Mouse (Mus musculus) embryonic facial prominence, embryonic 11.5 days (tissue): Measurements from ENCODE around the gene Garnl3. TPM values are rescaled to one million over a fixed set of nuclear protein-coding genes. Genes with fewer than 3 reads are reported as not detected.
A peak's percentile ranks its signal among the peaks of the same experiment; 100 is the strongest.

ENCODE experiments used
- ATAC-seq: fragments of 200-750 bp; cut with Nextera tagmentation; replicated peaks from 2 replicates; pipeline ENCODE4 v1.8.0; 2017; ENCODE audit warnings: low read depth; ENCODE audit not compliant: insufficient number of reproducible peaks, low FRiP score, low TSS enrichment
- DNase-seq: peaks from one replicate; pipeline ENCODE4 v3.0.0-alpha.2; 2015; ENCODE audit warnings: low spot score
- H3K27ac ChIP-seq: fragments of 300-500 bp; sonication (generic); replicated peaks from 2 replicates; pipeline ENCODE4 v1.5.1; 2014; ENCODE audit warnings: mild to moderate bottlenecking, low read depth, low read length, control low read depth
- H3K27me3 ChIP-seq: fragments of 300-500 bp; sonication (generic); 2 replicates; pipeline ENCODE4 v1.6.1; 2014; ENCODE audit warnings: mild to moderate bottlenecking, low read length, moderate library complexity, mixed read lengths; ENCODE audit not compliant: control insufficient read depth, insufficient read depth
- H3K36me3 ChIP-seq: fragments of 300-500 bp; sonication (generic); replicated peaks from 2 replicates; pipeline ENCODE4 v1.6.1; 2014; ENCODE audit warnings: low read depth, mild to moderate bottlenecking, low read length, moderate library complexity, mixed read lengths; ENCODE audit not compliant: control insufficient read depth, insufficient read depth
- H3K4me1 ChIP-seq: fragments of 300-500 bp; sonication (generic); 2 replicates; pipeline ENCODE4 v1.6.1; 2014; ENCODE audit warnings: low read length, mixed read lengths; ENCODE audit not compliant: control insufficient read depth, insufficient read depth
- H3K4me2 ChIP-seq: fragments of 300-500 bp; sonication (generic); 2 replicates; pipeline ENCODE4 v1.6.1; 2014; ENCODE audit warnings: low read depth, mild to moderate bottlenecking, control low read depth, low read length, moderate library complexity
- H3K4me3 ChIP-seq: fragments of 300-500 bp; sonication (generic); 2 replicates; pipeline ENCODE4 v1.5.1; 2014; ENCODE audit warnings: low read depth, low read length, control low read depth
- H3K9ac ChIP-seq: fragments of 300-500 bp; sonication (generic); replicated peaks from 2 replicates; pipeline ENCODE4 v1.6.1; 2014; ENCODE audit warnings: mild to moderate bottlenecking, control low read depth, low read length
- H3K9me3 ChIP-seq: fragments of 300-500 bp; sonication (generic); replicated peaks from 2 replicates; pipeline ENCODE4 v1.6.1; 2016; ENCODE audit warnings: mild to moderate bottlenecking, low read length, inconsistent platforms, mixed read lengths; ENCODE audit not compliant: control insufficient read depth
- WGBS: fragments of 180-500 bp; shearing (Covaris S2); extraction: QIAGEN DNeasy Blood & Tissue Kit; methylation state at CpG from one replicate; pipeline ENCODE4 v1.1.7; 2014; 5-methylcytosine and 5-hydroxymethylcytosine counted together
- polyA plus RNA-seq: library from polyadenylated mRNA; unstranded; fragments of >200 nt; fragmentation: Nextera tagmentation; extraction: Ambion mirVana; gene quantifications from 2 replicates; pipeline ENCODE4 v1.2.1, GENCODE M21; 2014

The Garnl3 gene
- polyA plus RNA-seq, 1 experiment from 2014 or later: 9.0 TPM

- peaks cover 7% of the 10 kb centered on the region for H3K4me1 ChIP-seq
- H3K4me3 ChIP-seq: 0 out of 2 replicates have a peak overlapping the region, but pooled peaks have one; percentile 92
These were observed 167.5 kb downstream of the Garnl3 start for GRCm38 (mm10) chr2:32963981-32964380.

DNA sequence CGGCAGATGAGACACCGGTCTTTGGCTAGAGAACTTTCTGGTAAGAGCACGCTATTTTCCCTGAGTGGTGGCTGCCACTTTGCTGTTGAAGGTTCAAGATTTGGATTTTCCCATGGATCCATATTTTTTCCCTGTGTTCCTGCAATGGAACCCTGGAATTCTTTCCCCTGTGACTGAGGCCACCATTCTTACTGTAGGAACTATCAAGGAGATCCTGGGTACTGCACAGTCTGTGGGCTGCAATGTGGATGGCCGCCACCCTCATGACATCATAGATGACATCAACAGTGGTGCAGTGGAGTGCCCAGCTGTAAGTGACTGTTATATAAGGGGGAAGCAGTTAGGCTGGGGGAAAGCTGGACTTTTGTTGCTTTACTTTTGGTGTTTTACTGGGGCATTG is 167.9 kb downstream of the Garnl3 start:
- Histone ChIP-seq H3K4me2 (peak overlapping the region; percentile 87), H3K4me3 (peak overlapping the region; percentile 92), H3K27ac (no peak overlapping the region), H3K9me3 (no peaks in the 10 kb centered on the region), H3K9ac (peak overlapping the region; percentile 97; the same call in 1 of the 2 replicates), H3K27me3 (no peaks in the 10 kb centered on the region), H3K4me1 (peaks cover 7% of the 10 kb centered on the region), H3K36me3 (peaks cover 10% of the 10 kb centered on the region)
- 76% methylated on average over 4 of the region's 4 CpGs for whole genome bisulfite sequencing
- DNase-seq: no peak
- ATAC-seq: no peak

More at GRCm38 (mm10) chr2:32963981-32964380, 167.5 kb downstream of the Garnl3 start:
- no peaks in the 10 kb centered on the region for H3K9me3 ChIP-seq
- H3K27ac ChIP-seq: no peak overlapping the region
- no peaks in the 10 kb centered on the region for H3K27me3 ChIP-seq
- H3K36me3 ChIP-seq: peaks cover 10% of the 10 kb centered on the region
- no peak for DNase-seq
- H3K9ac ChIP-seq: no peak overlapping the region
- no peak overlapping the region; the same call in 1 of the 2 replicates for H3K4me2 ChIP-seq
- no peak for ATAC-seq
- WGBS: 76% methylated on average over 1 of the region's 1 CpGs

DNA sequence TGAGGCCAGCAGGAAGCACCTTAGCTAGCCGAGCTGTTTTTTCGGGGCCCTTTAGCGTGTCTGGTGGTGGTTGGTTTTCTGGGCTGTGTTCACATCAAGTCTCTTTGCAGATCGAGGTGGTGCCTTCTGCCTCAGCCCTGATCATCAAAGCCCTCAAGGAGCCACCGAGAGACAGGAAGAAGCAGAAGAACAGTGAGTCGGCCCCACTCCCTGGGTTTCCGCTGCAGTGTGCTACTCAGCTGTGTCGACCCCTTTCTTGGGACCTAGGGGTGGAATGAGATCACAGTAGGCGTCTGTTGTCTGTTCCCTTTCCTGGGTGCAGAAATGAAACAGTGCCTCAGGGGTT is 168.6 kb downstream of the Garnl3 start:
- no peak for ATAC-seq
- Histone ChIP-seq H3K27me3 (no peaks in the 10 kb centered on the region), H3K9ac (peak overlapping the region; percentile 97), H3K9me3 (no peaks in the 10 kb centered on the region), H3K4me1 (peaks cover 7% of the 10 kb centered on the region), H3K27ac (0 out of 2 replicates have a peak overlapping the region, but pooled peaks have one; percentile 80), H3K4me2 (peak overlapping the region; percentile 87), H3K4me3 (peak overlapping the region; percentile 92), H3K36me3 (peaks cover 10% of the 10 kb centered on the region)
- WGBS: 8% methylated on average over 9 of the region's 9 CpGs
- DNase-seq: no peak

DNA sequence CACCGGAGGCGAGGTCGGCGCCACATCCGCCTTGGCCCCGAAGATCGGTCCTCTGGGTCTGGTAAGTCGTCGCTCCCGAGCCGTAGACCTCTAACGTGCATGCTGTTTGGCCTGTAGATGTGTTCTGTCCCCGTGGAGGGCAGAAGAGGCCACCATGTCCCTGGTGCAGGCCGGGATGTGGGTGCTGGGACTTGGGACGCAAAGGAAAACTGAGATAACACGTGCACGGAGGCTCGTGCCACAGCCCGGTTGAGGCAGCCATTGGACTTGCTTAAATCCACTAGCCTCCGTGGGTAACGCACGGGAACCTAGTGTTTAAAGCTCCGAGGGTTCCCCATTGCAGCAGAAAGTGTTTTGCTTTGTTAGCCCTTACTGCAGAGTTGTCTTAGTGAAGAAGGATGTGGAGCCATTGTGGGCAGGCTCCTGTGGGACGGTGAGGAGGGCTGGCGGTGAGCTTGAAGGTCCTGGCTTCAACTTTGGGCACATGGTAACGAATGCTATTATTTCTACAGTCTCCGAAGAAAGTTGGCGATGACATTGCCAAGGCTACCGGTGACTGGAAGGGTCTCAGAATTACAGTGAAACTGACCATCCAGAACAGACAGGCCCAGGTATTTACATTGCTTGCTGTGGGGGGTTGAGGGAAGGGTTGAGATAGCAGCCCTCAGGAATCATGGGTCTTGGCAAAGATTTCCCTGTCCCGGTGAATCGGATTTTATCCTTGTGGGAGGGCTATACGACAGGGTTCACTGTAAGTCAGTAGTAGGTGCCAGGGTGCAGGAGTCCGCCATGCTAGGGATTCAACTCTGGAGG is 169.2 kb downstream of the Garnl3 start:
- H3K4me3 ChIP-seq: peak overlapping the region; percentile 92
- ATAC-seq: no peak
- H3K27ac ChIP-seq: peak overlapping the region; percentile 80
- peaks cover 10% of the 10 kb centered on the region for H3K36me3 ChIP-seq
- WGBS: under 1% methylated on average over 33 of the region's 33 CpGs
- peak; percentile 32 for DNase-seq
- no peaks in the 10 kb centered on the region for H3K27me3 ChIP-seq
- H3K9ac ChIP-seq: peak overlapping the region; percentile 97
- H3K4me1 ChIP-seq: peaks cover 4% of the 10 kb centered on the region; the same call in 1 of the 2 replicates
- H3K9me3 ChIP-seq: no peaks in the 10 kb centered on the region
- peak overlapping the region; percentile 87 for H3K4me2 ChIP-seq

DNA sequence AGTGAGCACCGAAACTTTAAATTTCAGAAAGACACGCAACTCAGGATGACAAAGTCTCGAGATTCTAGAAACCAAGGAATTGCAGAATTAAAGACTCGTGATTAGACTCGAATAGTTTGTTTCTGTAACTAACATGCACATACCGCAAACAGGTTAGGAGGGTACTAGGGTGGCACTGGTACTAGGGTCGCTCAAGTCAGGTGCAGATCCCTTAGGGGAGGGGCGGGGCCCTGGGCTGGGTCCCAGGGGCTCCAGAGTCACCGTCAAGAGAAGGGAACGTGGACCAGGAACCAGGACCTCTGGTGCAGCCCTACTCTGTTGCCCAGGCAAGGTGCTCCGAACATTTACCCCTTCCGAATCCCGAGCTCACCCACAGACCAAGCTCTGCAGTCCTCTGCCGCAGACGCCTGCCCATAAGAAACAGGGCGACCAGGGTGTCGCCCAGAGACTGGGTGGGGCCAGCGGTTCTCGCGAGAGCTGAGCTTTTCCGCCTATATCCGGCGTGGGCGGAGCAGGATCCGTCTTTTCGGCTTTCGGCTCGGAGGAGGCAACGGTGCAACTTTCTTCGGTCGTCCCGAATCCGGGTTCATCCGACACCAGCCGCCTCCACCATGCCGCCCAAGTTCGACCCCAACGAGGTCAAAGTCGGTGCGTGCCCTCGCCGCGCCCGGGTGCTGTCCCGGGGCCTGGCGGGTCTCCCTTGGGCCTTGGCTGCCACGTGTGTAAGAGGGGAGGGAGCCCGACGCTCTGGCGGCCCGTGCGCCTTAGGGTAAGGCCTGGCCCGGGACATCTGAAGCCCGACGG is 170.1 kb downstream of the Garnl3 start, which contains the start of the genes Rpl12 and Lrsam1:
Rpl12 (plus strand) TSS at position 368 of the 804 bp plus-strand sequence.
Lrsam1 (minus strand) TSS at position 423 of the 804 bp plus-strand sequence.
- DNase-seq: peak; percentile 95
- no peaks in the 10 kb centered on the region for H3K9me3 ChIP-seq
- H3K4me3 ChIP-seq: peak within 1 kb of the TSS; percentile 92
- peaks cover 10% of the 10 kb centered on the region for H3K36me3 ChIP-seq
- H3K9ac ChIP-seq: peak within 1 kb of the TSS; percentile 97
- 3% methylated on average over 55 of the region's 55 CpGs for WGBS
- H3K4me2 ChIP-seq: peak within 1 kb of the TSS; percentile 87
- ATAC-seq: peak; percentile 88
- H3K27ac ChIP-seq: peak within 1 kb of the TSS; percentile 80
- H3K27me3 ChIP-seq: no peaks in the 10 kb centered on the region
- peaks cover 4% of the 10 kb centered on the region; the same call in 1 of the 2 replicates for H3K4me1 ChIP-seq

DNA sequence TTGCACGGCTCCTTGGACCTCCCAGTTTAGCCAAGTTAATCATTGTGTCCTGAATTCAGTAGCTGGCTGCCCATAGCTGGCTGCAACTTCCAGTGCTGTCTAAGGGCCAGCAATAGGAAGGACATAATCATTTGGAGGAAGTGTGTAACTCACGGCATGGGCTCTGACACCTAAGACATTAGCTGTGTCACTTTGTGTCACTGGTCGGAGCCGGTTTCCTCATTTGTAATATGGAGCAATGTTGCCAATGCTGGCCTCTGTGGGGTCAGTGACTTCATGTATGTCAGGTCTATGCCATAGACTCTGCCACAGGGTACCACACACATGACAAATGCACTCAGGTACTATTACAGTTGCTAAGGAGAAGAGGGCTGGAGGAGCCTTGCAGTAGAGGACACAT is 171.2 kb downstream of the Garnl3 start:
- Histone ChIP-seq H3K4me2 (no peak overlapping the region; the same call in 1 of the 2 replicates), H3K27me3 (no peaks in the 10 kb centered on the region), H3K4me3 (peak overlapping the region; percentile 92; the same call in 1 of the 2 replicates), H3K9ac (no peak overlapping the region; the same call in 1 of the 2 replicates), H3K4me1 (peaks cover 4% of the 10 kb centered on the region; the same call in 1 of the 2 replicates), H3K9me3 (no peaks in the 10 kb centered on the region), H3K36me3 (peaks cover 10% of the 10 kb centered on the region), H3K27ac (no peak overlapping the region)
- DNase-seq: no peak
- WGBS: 85% methylated on average over 4 of the region's 4 CpGs
- ATAC-seq: no peak

DNA sequence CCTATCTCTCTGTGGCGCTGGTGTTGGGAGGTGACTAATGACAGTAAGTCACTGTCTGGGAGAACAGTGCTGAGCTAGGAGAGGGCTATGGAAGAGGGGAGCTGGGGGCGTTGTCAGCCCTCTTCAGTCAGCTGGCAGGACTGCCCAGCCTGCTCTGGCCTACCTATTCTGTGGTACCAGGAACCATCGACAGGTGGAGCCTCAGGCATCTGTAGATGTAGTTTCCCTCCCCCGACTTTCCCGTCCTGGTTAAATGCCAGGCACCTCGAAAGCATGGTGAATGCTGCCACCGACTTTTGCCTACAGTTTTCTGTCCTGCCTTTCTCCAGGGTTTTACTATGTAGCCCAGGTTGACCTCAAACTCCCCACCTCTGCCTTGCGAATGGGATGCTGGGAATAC is 174.1 kb downstream of the Garnl3 start:
- H3K4me1 ChIP-seq: peaks cover 4% of the 10 kb centered on the region; the same call in 1 of the 2 replicates
- WGBS: 53% methylated on average over 8 of the region's 8 CpGs
- no peak overlapping the region for H3K9ac ChIP-seq
- H3K4me3 ChIP-seq: no peak overlapping the region
- H3K4me2 ChIP-seq: no peak overlapping the region
- no peak overlapping the region for H3K27ac ChIP-seq
- no peaks in the 10 kb centered on the region for H3K9me3 ChIP-seq
- no peaks in the 10 kb centered on the region for H3K27me3 ChIP-seq
- peak; percentile 28 for DNase-seq
- no peak for ATAC-seq
- no peaks in the 10 kb centered on the region; the same call in 1 of the 2 replicates for H3K36me3 ChIP-seq
